ENCODE assay signal across 22 mouse cellular contexts in the genomic region with DNA sequence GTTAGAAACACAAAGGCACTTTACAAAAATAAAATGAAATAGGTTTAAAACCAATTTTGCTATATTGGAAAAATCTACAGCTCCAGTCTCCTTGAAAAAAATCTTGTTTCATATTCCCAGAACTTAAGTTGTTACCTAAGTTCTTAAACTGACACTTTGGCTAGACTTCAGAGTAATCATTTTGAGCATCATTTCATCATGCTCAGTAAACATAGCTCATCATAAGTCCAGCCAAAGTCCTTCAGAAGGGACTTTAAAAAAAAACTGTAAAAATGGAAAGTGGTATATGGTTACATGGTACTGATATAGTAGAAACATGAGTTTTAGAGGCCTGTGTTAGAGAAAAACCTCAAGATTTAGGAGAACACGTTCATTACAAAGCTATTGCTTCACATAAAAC. TPM values are rescaled to one million over a fixed set of nuclear protein-coding genes. Genes with fewer than 3 reads are reported as not detected.
DNase-seq lines count a peak whose midpoint lies in the region; ATAC-seq and TF ChIP-seq lines count a peak whose summit lies in the region.
"Had no signal": no experiment of that assay in that cellular context is flagged by ENCODE, and none has a peak within 500 bp of the region (broad histone marks: within the 10 kb centered on the region; RNA-seq: fewer than 3 reads in every experiment).

No protein-coding gene starts in this region.

- no peak for TF ChIP-seq POLR2A in liver, adult 2 months (IDR thresholded peaks at IDR 0.05; ENCODE audit: extremely low read depth, insufficient read depth, low read length)

- ATAC-seq in liver, postnatal 0 days = no peak
- ATAC-seq in midbrain, embryonic 11.5 days (ENCODE audit: low FRiP score) = no peak
- ATAC-seq in midbrain, embryonic 14.5 days (ENCODE audit: low FRiP score, low TSS enrichment) = no peak
- ATAC-seq: activated CD4-positive, CD25-positive, alpha-beta regulatory T cell, adult 4 months; CD4-positive, CD25-positive, alpha-beta regulatory T cell, adult 4 months; Patski had no signal

- H3K9ac ChIP-seq in liver, adult 2 months (ENCODE audit: low read depth, low read length) = no peak overlapping the region
- H3K9ac ChIP-seq in liver, postnatal 0 days (replicated peaks) = no peak overlapping the region
- no peak overlapping the region for H3K9ac ChIP-seq in midbrain, embryonic 11.5 days (ENCODE audit: low read length)
- no peak overlapping the region for H3K9ac ChIP-seq in midbrain, embryonic 14.5 days (replicated peaks; ENCODE audit: low read length)

- peaks cover under 1% of the 10 kb centered on the region; the same call in 1 of the 2 replicates for H3K36me3 ChIP-seq in liver, adult 2 months (ENCODE audit: control insufficient read depth, insufficient read depth, low read length)
- no peaks in the 10 kb centered on the region for H3K36me3 ChIP-seq in liver, postnatal 0 days (replicated peaks; ENCODE audit: insufficient read depth, low read length)
- H3K36me3 ChIP-seq in midbrain, embryonic 11.5 days (ENCODE audit: control insufficient read depth, insufficient read depth, low read length) = no peaks in the 10 kb centered on the region
- H3K36me3 ChIP-seq in midbrain, embryonic 14.5 days (ENCODE audit: control insufficient read depth, insufficient read depth, low read length) = peaks cover 26% of the 10 kb centered on the region

- H3K27me3 ChIP-seq in liver, adult 2 months (ENCODE audit: control insufficient read depth, insufficient read depth, low read length) = no peaks in the 10 kb centered on the region
- H3K27me3 ChIP-seq in liver, postnatal 0 days (ENCODE audit: insufficient read depth, low read length) = no peaks in the 10 kb centered on the region
- no peaks in the 10 kb centered on the region for H3K27me3 ChIP-seq in midbrain, embryonic 11.5 days (ENCODE audit: control insufficient read depth, insufficient read depth, low read length)
- no peaks in the 10 kb centered on the region for H3K27me3 ChIP-seq in midbrain, embryonic 14.5 days (ENCODE audit: control insufficient read depth, insufficient read depth, low read length)
- H3K27me3 ChIP-seq: CH12.LX, Patski had no signal

- H3K27ac ChIP-seq in liver, adult 2 months (replicated peaks; ENCODE audit: insufficient read depth, low read depth, low read length) = no peak overlapping the region
- H3K27ac ChIP-seq in liver, postnatal 0 days (ENCODE audit: low read depth) = no peak overlapping the region
- no peak overlapping the region for H3K27ac ChIP-seq in midbrain, embryonic 11.5 days (ENCODE audit: low read depth, low read length)
- no peak overlapping the region for H3K27ac ChIP-seq in midbrain, embryonic 14.5 days (replicated peaks; ENCODE audit: low read depth, low read length)

- H3K79me2 ChIP-seq in liver, adult 2 months (ENCODE audit: control insufficient read depth, insufficient read depth, low read length) = no peaks in the 10 kb centered on the region

- H3K4me2 ChIP-seq in liver, postnatal 0 days (ENCODE audit: low read depth, low read length) = no peak overlapping the region
- H3K4me2 ChIP-seq in midbrain, embryonic 11.5 days = no peak overlapping the region
- no peak overlapping the region for H3K4me2 ChIP-seq in midbrain, embryonic 14.5 days (ENCODE audit: low read length)

- peak; percentile 69 for DNase-seq in liver, adult 2 months (ENCODE audit: extremely low read depth, low read depth, low spot score)
- DNase-seq in liver, postnatal 0 days = no peak
- peak; percentile 62 for DNase-seq in midbrain, embryonic 11.5 days (ENCODE audit: low spot score, missing footprints)
- no peak for DNase-seq in midbrain, embryonic 14.5 days
- DNase-seq: adrenal gland, adult 2 months; adrenal gland, adult 8-10 months; adrenal gland, postnatal 10 days; adrenal gland, postnatal 14 days; adrenal gland, postnatal 25 days; adrenal gland, postnatal 36 days; B cell, adult 2 months; cerebellum, adult 11 months; cerebellum, adult 11-12 months; cerebellum, adult 18-20 months had no signal

- H3K4me1 ChIP-seq in liver, adult 2 months (ENCODE audit: control insufficient read depth, insufficient read depth, low read length) = no peaks in the 10 kb centered on the region
- H3K4me1 ChIP-seq in liver, postnatal 0 days (ENCODE audit: insufficient read depth) = no peaks in the 10 kb centered on the region
- H3K4me1 ChIP-seq in midbrain, embryonic 11.5 days (ENCODE audit: control insufficient read depth, insufficient read depth, low read length) = no peaks in the 10 kb centered on the region
- H3K4me1 ChIP-seq in midbrain, embryonic 14.5 days (ENCODE audit: control insufficient read depth, insufficient read depth, low read length) = no peaks in the 10 kb centered on the region

- no peaks in the 10 kb centered on the region for H3K9me3 ChIP-seq in liver, postnatal 0 days (ENCODE audit: low read length)
- no peaks in the 10 kb centered on the region for H3K9me3 ChIP-seq in midbrain, embryonic 11.5 days (ENCODE audit: control insufficient read depth, low read length)
- no peaks in the 10 kb centered on the region for H3K9me3 ChIP-seq in midbrain, embryonic 14.5 days (ENCODE audit: control insufficient read depth, low read length)
- H3K9me3 ChIP-seq: G1E had no signal

- no peak for TF ChIP-seq CTCF in liver, adult 2 months (IDR thresholded peaks at IDR 0.05; ENCODE audit: low read depth, low read length)
- TF ChIP-seq CTCF in liver, postnatal 0 days (IDR thresholded peaks at IDR 0.05; ENCODE audit: low read depth) = no peak

- no peak for TF ChIP-seq EP300 in liver, postnatal 0 days (IDR thresholded peaks at IDR 0.05; ENCODE audit: low read depth)

- 48% methylated on average over 1 of the region's 1 CpGs for WGBS in liver, adult 2 months
- 54% methylated on average over 1 of the region's 1 CpGs for WGBS in liver, postnatal 0 days (ENCODE audit: insufficient replicate concordance)
- WGBS in midbrain, embryonic 11.5 days = 73% methylated on average over 1 of the region's 1 CpGs
- WGBS in midbrain, embryonic 14.5 days = 77% methylated on average over 1 of the region's 1 CpGs

- H3K4me3 ChIP-seq in liver, adult 2 months (ENCODE audit: insufficient read depth, low read depth, low read length) = no peak overlapping the region
- H3K4me3 ChIP-seq in liver, postnatal 0 days (ENCODE audit: low read depth, low read length) = no peak overlapping the region
- H3K4me3 ChIP-seq in midbrain, embryonic 11.5 days (ENCODE audit: low read depth, low read length) = no peak overlapping the region
- no peak overlapping the region for H3K4me3 ChIP-seq in midbrain, embryonic 14.5 days (replicated peaks; ENCODE audit: low read depth, low read length)

RNA-seq across cellular contexts. Expression of a gene that starts 26.2 kb away (rescaled TPM):
- total RNA-seq in liver, adult 2 months (2014; rRNA removed) = not detected in 2 replicates
- polyA plus RNA-seq in liver, adult 2 months (2012; rRNA removed) = not detected in 2 replicates
- polyA plus RNA-seq in liver, postnatal 0 days (2015; fragmentation: Nextera tagmentation; extraction: Ambion mirVana) = 3.7 and 7.0 TPM in 2 replicates
- 167 and 188 TPM in 2 replicates for polyA plus RNA-seq in midbrain, embryonic 11.5 days (2014; fragmentation: Nextera tagmentation; extraction: Ambion mirVana)
- polyA plus RNA-seq in midbrain, embryonic 14.5 days (2014; fragmentation: Nextera tagmentation; extraction: Ambion mirVana) = 590 and 696 TPM in 2 replicates
- total RNA-seq: CH12.LX, G1E, MEL had no signal
- polyA plus RNA-seq: activated CD4-positive, CD25-positive, alpha-beta regulatory T cell, adult 4 months; adrenal gland, adult 2 months; brain, embryonic 14.5 days; C2C12; CD4-positive, CD25-positive, alpha-beta regulatory T cell, adult 4 months; G1E had no signal

RNA-seq across cellular contexts. Expression of a gene that starts 26.2 kb away (rescaled TPM):
- total RNA-seq in liver, adult 2 months (2014; rRNA removed) = 1.7 and 2.5 TPM in 2 replicates
- polyA plus RNA-seq in liver, adult 2 months (2012; rRNA removed) = 0.38 and 0.45 TPM in 2 replicates
- polyA plus RNA-seq in liver, postnatal 0 days (2015; fragmentation: Nextera tagmentation; extraction: Ambion mirVana) = 0.02 and 0.04 TPM in 2 replicates
- 1.6 and 2.2 TPM in 2 replicates for polyA plus RNA-seq in midbrain, embryonic 11.5 days (2014; fragmentation: Nextera tagmentation; extraction: Ambion mirVana)
- polyA plus RNA-seq in midbrain, embryonic 14.5 days (2014; fragmentation: Nextera tagmentation; extraction: Ambion mirVana) = 7.9 and 10.8 TPM in 2 replicates
- total RNA-seq: MEL had no signal
- polyA plus RNA-seq: activated CD4-positive, CD25-positive, alpha-beta regulatory T cell, adult 4 months; CD4-positive, CD25-positive, alpha-beta regulatory T cell, adult 4 months had no signal

Comparison
In these comparisons a context has a peak if more than half of its experiments do, and no peak if none do; other contexts are left out.
1. DNase-seq: peak in liver, adult 2 months (single experiment) and midbrain, embryonic 11.5 days (single experiment); none in liver, postnatal 0 days (single experiment) and midbrain, embryonic 14.5 days (single experiment).
2. RNA of a gene that starts 26.2 kb away (polyA plus RNA-seq): 590 to 696 TPM in midbrain, embryonic 14.5 days and 167 to 188 TPM in midbrain, embryonic 11.5 days; 3.7 to 7.0 TPM in liver, postnatal 0 days and not detected in liver, adult 2 months; every median in the first group is over 10 times any median in the second.